Mouse (Mus musculus) kidney, postnatal 4 days (tissue): ENCODE measurements at regions not wholly inside any gene's neighbourhood (a gene's known extent, or its start where the extent isn't known, plus 50 kb on each side); places are given as distances from the start of the nearest gene placed in this dataset.
"Not testable (repeated sequence)": the region's sequence is repeated elsewhere in the genome, so short reads cannot be mapped to it uniquely, and the experiment has no call there.

Experiments
- DNase-seq, 2 experiments: peaks; one replicate each; pipeline ENCODE4 v3.0.0; 2021; ENCODE audit warnings: mixed read lengths in 2 of 2

- DNase-seq = no peak
These were observed 57.8 kb downstream of the Dusp6 start for GRCm38 (mm10) chr10:99320797-99321196.

DNA sequence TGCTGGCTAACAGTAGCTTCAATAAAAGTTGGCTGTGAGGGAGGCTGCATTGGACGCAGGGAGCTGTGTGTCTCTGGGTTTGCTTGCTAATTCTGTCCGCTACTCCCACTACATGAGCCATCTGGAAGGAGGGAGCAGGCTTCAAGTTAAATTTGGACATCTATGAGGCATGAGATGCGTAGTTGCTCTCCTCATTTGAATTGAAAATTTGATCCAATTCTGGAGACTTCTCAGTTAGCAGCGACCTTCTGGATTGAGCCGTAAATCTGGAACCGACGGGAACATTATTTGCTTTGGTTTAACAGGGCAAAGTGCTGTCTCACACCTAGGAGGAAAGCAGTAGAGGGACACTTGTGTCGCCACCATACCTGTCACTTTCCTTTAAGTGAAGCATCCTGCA is 60.3 kb downstream of the Dusp6 start:
- no peak for DNase-seq

- DNase-seq = no peak
These were observed 64.5 kb downstream of the Dusp6 start for GRCm38 (mm10) chr10:99327501-99327900.

DNA sequence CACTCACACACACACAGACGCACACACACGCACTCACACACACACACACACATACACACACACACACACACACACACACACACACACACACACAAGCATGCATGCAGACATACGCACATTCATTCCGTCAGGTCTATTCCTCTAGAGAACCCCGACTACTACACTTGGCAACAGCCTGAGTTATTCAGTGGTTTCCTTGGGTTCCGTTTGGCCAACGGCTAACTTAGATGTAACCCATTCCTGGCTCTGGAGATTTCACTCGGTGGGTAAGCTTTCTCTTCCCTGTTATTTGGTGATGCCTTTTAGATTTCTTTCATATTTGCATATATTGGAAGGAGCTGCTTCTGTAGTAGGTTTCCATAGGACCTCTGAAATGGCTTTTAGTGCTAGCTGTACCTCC is 65.5 kb downstream of the Dusp6 start:
- no peak for DNase-seq

DNA sequence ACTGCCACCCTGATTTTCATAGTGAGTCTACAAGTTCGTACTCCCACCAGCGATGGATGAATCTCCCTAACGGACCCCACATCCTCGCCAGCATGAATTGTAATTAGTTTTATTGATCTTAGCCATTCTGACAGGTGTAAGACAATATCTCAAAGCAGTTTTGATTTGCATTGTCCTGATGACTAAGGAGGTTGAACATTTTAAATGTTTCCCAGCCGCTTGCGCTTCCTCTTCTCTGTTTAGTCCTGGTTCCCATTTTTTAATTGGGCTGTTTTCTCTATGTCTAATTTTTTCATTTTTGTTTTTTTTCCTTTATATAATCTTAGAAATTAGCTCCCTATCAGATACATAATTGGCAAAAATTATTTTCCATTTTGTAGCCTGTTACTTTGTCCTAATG is 66.4 kb downstream of the Dusp6 start:
- no peak for DNase-seq

DNA sequence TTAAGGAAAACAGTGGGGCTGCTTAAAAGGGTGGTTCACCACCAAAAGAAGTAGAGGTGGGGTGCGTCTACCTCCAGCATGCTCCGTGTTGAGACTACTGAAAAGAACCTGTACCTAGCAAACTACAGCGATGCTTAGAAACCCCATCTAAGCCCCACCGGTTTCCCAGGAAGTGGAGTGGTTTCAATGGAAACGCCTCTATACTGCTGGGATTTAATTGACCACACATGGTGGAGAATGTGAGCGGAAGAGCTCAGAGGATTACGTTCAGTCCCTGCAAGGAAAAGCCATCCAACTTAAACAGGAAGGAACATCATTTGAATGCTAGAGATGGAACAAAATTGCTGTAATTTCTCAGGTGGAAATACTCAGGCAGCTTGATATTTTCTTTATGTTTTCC is 67.5 kb downstream of the Dusp6 start:
- DNase-seq = no peak

- peak in 1 of 2 experiments; percentile 17 for DNase-seq
These were observed 68.8 kb downstream of the Dusp6 start for GRCm38 (mm10) chr10:99331876-99332275.

DNA sequence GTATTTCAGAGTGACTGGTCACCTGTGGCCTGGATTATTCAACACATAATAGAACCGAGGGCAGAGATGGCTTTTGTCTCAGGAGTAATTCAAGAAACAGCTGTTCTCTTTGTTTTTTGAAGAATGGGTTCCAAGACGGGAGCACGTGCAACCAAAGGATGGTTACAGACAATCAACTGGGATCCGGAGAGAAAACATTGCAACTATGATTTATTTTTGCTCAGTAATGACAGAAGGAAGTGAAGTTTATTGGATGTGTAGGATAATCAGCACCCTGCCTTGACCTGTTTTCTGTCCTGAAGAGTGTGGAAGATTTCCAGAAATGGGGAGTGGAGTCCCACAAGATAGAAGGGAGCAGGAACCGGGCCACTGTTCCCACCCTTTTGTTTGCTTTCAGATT is 70.8 kb downstream of the Dusp6 start:
- DNase-seq = no peak

GRCm38 (mm10) chr10:99336091-99336490 is 73.1 kb downstream of the Dusp6 start:
- no peak for DNase-seq

- not testable (repeated sequence) for DNase-seq
These were observed 75.8 kb downstream of the Dusp6 start for GRCm38 (mm10) chr10:99338790-99339189.

- not testable (repeated sequence) for DNase-seq
These were observed 76.4 kb downstream of the Dusp6 start for GRCm38 (mm10) chr10:99339291-99339912.

DNA sequence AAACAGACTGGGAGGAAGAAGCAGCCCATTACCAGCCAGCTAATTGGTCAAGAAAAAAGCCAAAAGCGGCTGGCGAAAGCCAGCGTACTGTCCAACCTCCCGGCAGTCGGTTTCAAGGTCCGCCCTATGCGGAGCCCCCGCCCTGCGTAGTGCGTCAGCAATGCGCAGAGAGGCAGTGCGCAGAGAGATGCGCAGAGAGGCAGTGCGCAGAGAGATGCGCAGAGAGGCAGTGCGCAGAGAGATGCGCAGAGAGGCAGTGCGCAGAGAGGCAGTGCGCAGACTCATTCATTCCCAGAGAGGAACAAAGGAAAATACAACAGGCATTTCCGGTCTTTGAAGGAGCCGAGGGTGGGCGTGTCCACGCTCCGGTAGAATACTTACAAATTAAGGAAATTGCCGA is 77.0 kb downstream of the Dusp6 start:
- DNase-seq = not testable (repeated sequence)

- DNase-seq = no peak
These were observed 86.2 kb downstream of the Dusp6 start for GRCm38 (mm10) chr10:99349125-99349716.

DNA sequence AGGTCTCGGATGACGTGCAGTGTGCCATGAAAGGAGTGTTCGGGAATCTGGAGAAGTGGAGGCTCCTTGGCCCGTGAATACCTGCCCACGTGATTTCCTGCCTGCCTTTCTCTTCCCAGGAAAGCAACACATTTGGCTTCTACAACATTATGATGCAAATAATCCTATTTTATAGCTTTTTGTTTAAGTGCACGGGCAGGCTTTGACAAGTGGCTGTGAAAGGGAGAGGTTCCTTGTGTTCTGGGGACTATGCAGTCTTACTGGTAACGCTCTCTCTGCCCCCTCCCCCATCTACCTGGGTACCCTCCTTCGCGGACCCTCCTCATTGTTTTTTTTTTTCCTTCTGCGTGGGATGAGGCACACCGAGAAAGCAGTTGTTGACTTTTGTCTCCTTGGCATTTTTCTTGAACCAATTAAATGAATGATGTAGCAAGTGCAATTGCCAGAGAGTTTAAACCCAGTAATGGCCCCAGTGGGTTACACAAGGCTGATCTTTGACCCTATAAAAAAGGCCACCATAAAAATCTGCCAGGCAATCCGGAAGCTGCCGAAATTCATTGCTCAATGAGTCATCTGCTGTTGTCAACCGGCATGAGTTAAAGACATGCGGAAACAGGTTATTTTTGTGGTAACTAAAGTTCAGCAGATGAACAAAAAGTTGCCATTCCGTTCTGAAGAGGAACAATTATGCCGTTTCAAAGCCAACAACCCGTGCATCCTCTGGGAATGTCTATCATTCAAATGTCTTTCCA is 90.7 kb downstream of the Dusp6 start:
- DNase-seq = peak; percentile 8 to 28

DNA sequence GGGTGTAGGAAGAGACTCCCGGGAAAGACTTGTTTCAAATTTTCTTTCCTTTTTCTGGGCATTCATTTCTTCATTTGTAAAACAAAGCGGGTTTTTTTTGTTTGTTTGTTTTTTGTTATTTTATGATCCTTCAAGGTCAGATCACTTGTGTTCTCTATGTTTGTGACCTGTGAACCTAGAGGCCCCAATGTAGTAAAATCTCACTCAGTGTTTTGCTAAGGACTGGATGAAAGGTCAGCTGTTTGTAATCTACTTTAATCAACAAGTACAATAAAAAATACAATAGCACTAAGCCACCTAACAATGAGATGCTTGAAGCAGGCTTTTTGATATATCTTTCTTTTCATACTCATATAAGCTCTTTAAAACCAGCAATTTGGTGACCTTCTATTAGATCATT is 91.3 kb downstream of the Dusp6 start:
- no peak for DNase-seq

- DNase-seq = no peak
These were observed 92.3 kb downstream of the Dusp6 start for GRCm38 (mm10) chr10:99355303-99355702.

DNA sequence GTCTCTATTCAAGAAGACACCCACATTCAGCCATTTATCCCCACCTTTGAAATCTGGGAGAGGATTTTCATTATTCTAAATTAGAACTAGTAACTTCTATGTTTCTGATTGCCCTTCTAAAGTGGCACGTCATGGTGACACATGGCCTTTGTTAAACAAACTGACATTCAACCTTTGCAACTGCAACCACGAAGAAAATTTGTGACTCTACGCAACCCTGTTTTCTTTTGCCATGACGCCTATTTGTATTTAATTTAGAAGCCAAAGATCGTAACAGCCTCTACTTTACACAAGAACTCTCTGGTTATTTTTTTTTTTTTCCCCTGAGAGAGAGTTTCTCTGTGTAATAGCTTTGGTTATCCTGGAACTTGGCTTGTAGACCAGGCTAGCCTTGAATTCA is 93.2 kb downstream of the Dusp6 start:
- no peak for DNase-seq

DNA sequence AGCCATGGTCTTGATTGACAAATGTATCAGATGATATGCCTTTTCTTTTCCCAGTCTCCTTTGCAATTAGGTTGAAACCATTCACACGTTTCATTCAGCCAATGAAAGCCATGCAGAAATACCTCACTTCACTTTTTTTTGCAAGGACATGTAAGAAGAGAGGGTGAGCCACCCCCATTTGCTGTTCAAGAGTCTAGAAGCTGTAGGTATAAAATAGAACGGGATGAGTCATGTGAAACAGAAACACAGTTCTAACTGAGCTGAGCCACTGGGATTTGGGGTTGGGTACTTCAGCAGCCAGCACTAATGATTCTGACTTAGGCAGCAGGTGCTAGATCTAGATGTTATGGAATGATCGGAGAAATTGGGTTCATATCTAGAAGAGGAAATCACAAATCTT is 93.9 kb downstream of the Dusp6 start:
- DNase-seq = no peak

GRCm38 (mm10) chr10:99357347-99357746 is 94.3 kb downstream of the Dusp6 start:
- no peak for DNase-seq

DNA sequence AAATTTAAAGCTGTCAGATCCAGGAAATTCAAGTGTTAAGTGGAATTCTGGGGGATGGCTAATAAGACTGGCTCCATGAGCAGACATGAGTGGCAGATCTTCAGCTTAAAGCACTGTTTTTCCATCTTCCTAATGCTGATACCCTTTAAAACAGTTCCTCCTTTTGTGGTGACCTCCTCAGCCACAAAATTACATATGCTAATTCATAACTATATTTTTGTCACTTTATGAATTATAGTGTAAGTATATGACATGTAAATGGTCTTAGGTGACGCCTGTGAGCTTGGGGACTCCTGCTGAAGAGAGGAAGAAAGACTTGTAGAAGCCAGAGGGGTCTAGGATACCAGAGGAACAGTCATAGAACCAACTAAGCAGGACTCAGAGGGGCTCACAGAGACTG is 95.2 kb downstream of the Dusp6 start:
- no peak for DNase-seq

DNA sequence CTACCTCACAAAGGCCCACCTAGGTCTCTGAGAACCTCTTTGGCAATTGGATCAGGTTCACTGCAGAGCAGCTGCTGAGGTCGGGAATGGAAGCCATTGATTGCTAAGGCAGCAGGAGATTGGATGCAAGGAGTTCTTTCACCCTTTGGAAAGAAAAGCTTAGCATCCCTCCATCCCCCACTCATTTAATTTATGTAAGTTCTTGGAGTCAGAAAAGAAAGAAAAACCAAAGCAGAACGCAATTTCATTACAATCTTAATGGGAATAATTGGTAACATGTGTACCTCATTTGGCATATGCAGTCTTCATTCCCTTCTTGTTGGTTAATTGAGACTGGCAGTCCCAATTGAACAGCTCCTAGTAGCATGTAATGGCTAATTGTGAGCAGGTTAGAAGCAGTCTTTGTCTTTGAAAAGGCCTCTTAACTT is 96.4 kb downstream of the Dusp6 start:
- DNase-seq = no peak

DNA sequence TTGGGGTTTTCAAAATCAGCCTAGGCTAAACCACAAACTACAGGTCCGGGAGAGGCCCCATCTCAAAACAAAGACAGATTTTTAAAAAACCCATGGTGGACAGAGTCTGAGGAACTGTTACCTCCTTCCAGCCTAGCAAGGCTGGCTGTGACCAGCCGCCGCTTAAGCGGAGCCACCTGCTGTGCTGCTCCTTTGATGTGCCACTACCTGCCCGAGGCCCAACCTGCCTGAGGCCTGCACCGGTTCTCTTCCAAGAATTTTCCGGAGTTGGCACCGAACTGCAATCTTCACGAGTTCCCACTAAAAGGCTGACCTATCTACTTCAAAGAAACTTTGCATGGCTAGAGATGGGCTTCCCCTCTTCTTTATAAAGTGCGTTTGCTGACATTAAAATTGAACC is 97.6 kb downstream of the Dusp6 start:
- DNase-seq = not testable (repeated sequence)

- no peak for DNase-seq
These were observed 103.1 kb downstream of the Dusp6 start for GRCm38 (mm10) chr10:99366162-99366561.

- no peak for DNase-seq
These were observed 104.7 kb downstream of the Dusp6 start for GRCm38 (mm10) chr10:99367757-99368156.
